Mouse (Mus musculus) hindbrain, embryonic 12.5 days (tissue): ENCODE results near the gene Dlg4. TPM values are rescaled to one million over a fixed set of nuclear protein-coding genes. Genes with fewer than 3 reads are reported as not detected.

Experiments
- ATAC-seq: fragments of 200-750 bp; cut with Nextera tagmentation; 2 replicates; pipeline ENCODE4 v1.8.0; 2017; ENCODE audit warnings: moderate TSS enrichment; ENCODE audit not compliant: low FRiP score
- H3K27ac ChIP-seq: fragments of 300-500 bp; sonication (generic); 2 replicates; pipeline ENCODE4 v1.5.1; 2016; ENCODE audit warnings: mild to moderate bottlenecking
- H3K27me3 ChIP-seq: fragments of 300-500 bp; sonication (generic); 2 replicates; pipeline ENCODE4 v1.6.1; 2016; ENCODE audit warnings: mild to moderate bottlenecking
- H3K36me3 ChIP-seq: fragments of 300-500 bp; sonication (generic); 2 replicates; pipeline ENCODE4 v1.6.1; 2016; ENCODE audit warnings: mild to moderate bottlenecking
- H3K4me1 ChIP-seq: fragments of 300-500 bp; sonication (generic); 2 replicates; pipeline ENCODE4 v1.6.1; 2016
- H3K4me2 ChIP-seq: fragments of 300-500 bp; sonication (generic); replicated peaks from 2 replicates; pipeline ENCODE4 v1.6.1; 2016; ENCODE audit warnings: mild to moderate bottlenecking
- H3K4me3 ChIP-seq: fragments of 300-500 bp; sonication (generic); 2 replicates; pipeline ENCODE4 v1.5.1; 2016; ENCODE audit warnings: mild to moderate bottlenecking
- H3K9ac ChIP-seq: fragments of 300-500 bp; sonication (generic); 2 replicates; pipeline ENCODE4 v1.6.1; 2016; ENCODE audit warnings: mild to moderate bottlenecking, moderate library complexity
- H3K9me3 ChIP-seq: fragments of 300-500 bp; sonication (generic); replicated peaks from 2 replicates; pipeline ENCODE4 v1.6.1; 2016; ENCODE audit warnings: mild to moderate bottlenecking
- WGBS: fragments of 180-500 bp; shearing (Covaris S2); methylation state at CpG from one replicate; pipeline ENCODE4 v1.1.7; 2016; 5-methylcytosine and 5-hydroxymethylcytosine counted together
- polyA plus RNA-seq: library from polyadenylated mRNA; unstranded; fragments of >200 nt; fragmentation: Nextera tagmentation; extraction: Ambion mirVana; gene quantifications from 2 replicates; pipeline ENCODE4 v1.2.1, GENCODE M21; 2016

Dlg4 gene
- 23.0 and 28.5 TPM in 2 replicates for polyA plus RNA-seq

DNA sequence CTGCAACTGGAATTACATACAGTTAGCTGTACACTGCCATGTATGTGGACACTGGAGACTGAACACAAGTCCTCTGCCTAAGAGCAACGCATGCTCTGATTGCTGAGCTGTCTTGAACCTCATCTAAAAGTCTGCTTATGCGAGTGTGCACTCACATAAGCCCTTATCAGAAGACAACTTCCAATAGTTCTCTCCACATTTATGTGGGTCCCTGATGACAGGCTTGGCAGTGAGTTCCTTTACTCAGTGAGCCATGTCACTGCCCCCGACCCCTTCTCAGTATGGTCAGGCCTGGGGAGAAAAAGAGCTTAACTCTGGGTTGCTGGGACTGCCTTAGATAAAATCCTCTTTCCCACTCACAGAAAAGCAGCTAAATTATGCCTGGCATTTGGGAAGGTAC lies at the start of gene Dlg4:
Dlg4 (plus strand) TSS at position 274 of the 400 bp plus-strand sequence.
- peak within 1 kb of the TSS; percentile 94 for H3K27ac ChIP-seq
- H3K9ac ChIP-seq = peak within 1 kb of the TSS; percentile 96
- H3K27me3 ChIP-seq = no peaks in the 10 kb centered on the region
- peak within 1 kb of the TSS; percentile 71; the same call in 1 of the 2 replicates for H3K4me3 ChIP-seq
- no peaks in the 10 kb centered on the region for H3K9me3 ChIP-seq
- peaks cover 19% of the 10 kb centered on the region for H3K36me3 ChIP-seq
- peak within 1 kb of the TSS; percentile 91 for H3K4me2 ChIP-seq
- ATAC-seq = no peak
- WGBS = 78% methylated on average over 3 of the region's 3 CpGs
- H3K4me1 ChIP-seq = peaks cover 50% of the 10 kb centered on the region

DNA sequence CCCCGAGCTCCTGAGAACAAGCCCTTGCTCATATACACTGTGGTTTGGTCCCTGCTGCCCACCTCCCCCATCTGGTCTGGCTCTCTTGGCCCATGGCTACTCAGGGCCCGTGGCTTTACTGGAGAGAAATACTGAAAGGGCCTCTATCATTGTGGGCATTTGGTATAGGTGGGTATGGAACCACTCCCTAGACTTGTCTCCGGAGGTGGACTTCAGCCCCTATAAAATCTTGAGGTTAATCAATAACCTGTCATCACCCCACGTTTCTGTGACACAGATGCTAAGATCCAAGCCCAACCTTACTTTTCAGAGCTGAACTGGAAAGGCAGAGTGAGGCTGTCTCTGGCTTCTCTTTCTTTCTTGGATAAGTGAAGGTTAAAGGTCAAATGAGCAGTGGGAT lies 47.9 kb upstream of the Dlg4 start:
- Histone ChIP-seq H3K4me1 (peaks cover 12% of the 10 kb centered on the region), H3K9ac (no peak overlapping the region), H3K36me3 (peaks cover 38% of the 10 kb centered on the region), H3K4me2 (no peak overlapping the region), H3K27me3 (peaks cover 51% of the 10 kb centered on the region), H3K27ac (no peak overlapping the region), H3K9me3 (no peaks in the 10 kb centered on the region), H3K4me3 (no peak overlapping the region)
- WGBS = 89% methylated on average over 4 of the region's 4 CpGs
- ATAC-seq = no peak

DNA sequence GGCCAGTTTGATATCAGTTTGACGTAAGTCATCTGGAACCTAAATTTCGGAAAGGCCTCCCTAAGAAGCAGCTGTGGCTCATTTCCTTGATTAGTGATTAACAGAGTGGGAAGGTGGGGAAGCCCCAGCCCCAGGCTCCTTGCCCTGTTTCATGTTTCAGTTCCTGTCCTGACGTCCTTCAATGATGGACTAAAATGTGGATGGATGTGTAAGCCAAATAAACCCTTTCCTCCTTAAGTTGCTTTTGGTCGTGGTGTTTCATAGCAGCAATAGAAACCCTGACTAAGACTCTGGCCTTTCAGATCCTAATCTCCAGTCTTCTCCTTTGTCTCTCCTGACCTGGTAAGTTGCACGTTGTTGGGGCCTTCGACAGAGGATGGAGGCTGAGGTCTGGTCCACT lies 46.5 kb upstream of the Dlg4 start:
- no peak overlapping the region for H3K4me2 ChIP-seq
- peaks cover 37% of the 10 kb centered on the region for H3K27me3 ChIP-seq
- H3K36me3 ChIP-seq = peaks cover 52% of the 10 kb centered on the region
- H3K4me1 ChIP-seq = peaks cover 12% of the 10 kb centered on the region
- 89% methylated on average over 6 of the region's 6 CpGs for WGBS
- no peak for ATAC-seq
- H3K9ac ChIP-seq = no peak overlapping the region
- no peak overlapping the region for H3K27ac ChIP-seq
- no peaks in the 10 kb centered on the region for H3K9me3 ChIP-seq
- no peak overlapping the region for H3K4me3 ChIP-seq

DNA sequence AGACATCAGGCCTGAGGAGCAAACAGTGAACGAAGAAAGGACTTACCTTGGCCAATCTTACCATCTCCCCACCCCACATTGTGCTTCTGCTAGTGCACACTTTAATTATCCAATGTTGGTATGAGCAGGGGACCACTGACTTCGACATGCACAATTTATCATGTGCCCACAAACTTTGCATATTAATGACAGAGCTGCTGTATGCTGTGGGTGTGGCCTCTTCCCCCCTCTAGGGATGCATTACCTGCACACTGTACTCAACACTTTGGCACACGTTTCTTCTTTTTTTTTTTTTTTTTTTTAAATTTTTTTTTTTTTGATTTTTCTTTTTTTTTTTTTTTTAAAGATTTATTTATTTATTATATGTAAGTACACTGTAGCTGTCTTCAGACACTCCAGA lies 46.0 kb upstream of the Dlg4 start:
- Histone ChIP-seq H3K27ac (no peak overlapping the region), H3K9me3 (no peaks in the 10 kb centered on the region), H3K4me1 (peaks cover 9% of the 10 kb centered on the region), H3K36me3 (peaks cover 58% of the 10 kb centered on the region), H3K9ac (no peak overlapping the region), H3K4me2 (no peak overlapping the region), H3K27me3 (peaks cover 32% of the 10 kb centered on the region), H3K4me3 (no peak overlapping the region)
- no peak for ATAC-seq
- 92% methylated on average over 3 of the region's 3 CpGs for WGBS

DNA sequence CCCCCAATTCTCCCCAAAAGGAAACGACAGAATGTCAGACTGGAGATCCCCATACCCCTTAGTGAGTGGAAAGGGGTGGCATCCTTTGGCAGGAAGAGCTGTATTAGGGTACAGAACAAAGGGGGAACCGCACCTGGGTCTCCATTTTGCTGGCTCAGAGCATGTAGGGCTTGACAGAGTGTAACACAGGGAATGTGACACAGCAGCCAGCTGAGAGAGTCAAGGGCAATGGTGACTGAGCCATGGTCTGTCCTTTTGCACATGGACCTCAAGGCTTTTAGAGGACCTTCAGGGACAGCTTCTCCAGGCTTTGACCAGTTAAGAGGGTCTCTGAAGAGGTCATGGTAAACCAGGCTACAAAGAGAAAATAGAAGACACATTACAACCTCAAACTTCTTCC lies 41.8 kb upstream of the Dlg4 start:
- no peak overlapping the region for H3K9ac ChIP-seq
- peaks cover 5% of the 10 kb centered on the region for H3K4me1 ChIP-seq
- no peak overlapping the region for H3K4me2 ChIP-seq
- ATAC-seq = no peak
- 93% methylated on average over 2 of the region's 2 CpGs for WGBS
- no peaks in the 10 kb centered on the region for H3K27me3 ChIP-seq
- H3K9me3 ChIP-seq = no peaks in the 10 kb centered on the region
- H3K27ac ChIP-seq = no peak overlapping the region
- no peak overlapping the region for H3K4me3 ChIP-seq
- peaks cover 60% of the 10 kb centered on the region for H3K36me3 ChIP-seq

DNA sequence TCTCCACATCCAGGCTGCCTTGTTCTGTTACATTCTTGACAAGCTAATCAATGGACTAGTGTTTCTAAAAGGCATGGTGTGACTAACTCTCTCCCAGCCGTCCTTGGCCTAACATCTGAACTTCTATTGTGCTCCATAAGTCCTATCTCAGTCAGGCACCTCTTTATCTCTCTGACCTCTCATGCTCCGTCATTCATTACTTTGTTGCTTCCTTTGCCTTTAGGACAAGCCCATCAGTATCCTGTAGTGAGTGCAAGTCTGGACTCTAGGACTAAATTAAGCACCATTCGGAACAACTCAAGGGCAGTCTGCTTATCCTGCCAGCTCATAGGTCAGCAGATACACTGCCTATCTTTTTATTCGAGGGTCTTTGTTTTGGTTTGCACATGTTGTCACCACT lies 40.5 kb upstream of the Dlg4 start:
- no peaks in the 10 kb centered on the region for H3K9me3 ChIP-seq
- H3K36me3 ChIP-seq = peaks cover 54% of the 10 kb centered on the region
- H3K27ac ChIP-seq = no peak overlapping the region
- no peak for ATAC-seq
- 88% methylated on average over 4 of the region's 4 CpGs for whole genome bisulfite sequencing
- H3K27me3 ChIP-seq = no peaks in the 10 kb centered on the region
- H3K4me2 ChIP-seq = no peak overlapping the region
- H3K9ac ChIP-seq = no peak overlapping the region
- H3K4me3 ChIP-seq = no peak overlapping the region
- H3K4me1 ChIP-seq = peaks cover 5% of the 10 kb centered on the region

DNA sequence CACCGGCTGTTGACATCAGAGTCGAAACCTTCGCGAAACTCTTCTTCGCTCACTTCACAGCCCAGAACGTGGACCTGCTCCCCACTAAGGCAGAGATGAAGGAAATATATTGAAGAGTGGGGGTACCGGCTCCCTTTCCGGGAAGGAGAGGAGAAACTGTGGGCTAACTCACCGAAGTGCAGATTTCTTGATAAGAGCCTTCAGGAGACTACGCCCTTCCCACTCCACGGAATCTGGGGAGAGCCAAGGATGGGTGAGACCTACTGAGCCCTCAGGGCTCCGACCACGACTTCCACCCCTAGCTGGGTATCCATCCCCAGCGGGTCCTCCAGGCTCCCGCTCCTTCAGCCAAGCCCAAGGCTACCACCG lies 36.9 kb upstream of the Dlg4 start:
- WGBS = 4% methylated on average over 16 of the region's 16 CpGs
- peaks cover 39% of the 10 kb centered on the region for H3K36me3 ChIP-seq
- H3K4me2 ChIP-seq = peak overlapping the region; percentile 73
- H3K4me1 ChIP-seq = peaks cover 26% of the 10 kb centered on the region
- H3K9ac ChIP-seq = peak overlapping the region; percentile 80
- H3K4me3 ChIP-seq = peak overlapping the region; percentile 100
- no peaks in the 10 kb centered on the region for H3K9me3 ChIP-seq
- no peaks in the 10 kb centered on the region for H3K27me3 ChIP-seq
- H3K27ac ChIP-seq = peak overlapping the region; percentile 98
- no peak for ATAC-seq

DNA sequence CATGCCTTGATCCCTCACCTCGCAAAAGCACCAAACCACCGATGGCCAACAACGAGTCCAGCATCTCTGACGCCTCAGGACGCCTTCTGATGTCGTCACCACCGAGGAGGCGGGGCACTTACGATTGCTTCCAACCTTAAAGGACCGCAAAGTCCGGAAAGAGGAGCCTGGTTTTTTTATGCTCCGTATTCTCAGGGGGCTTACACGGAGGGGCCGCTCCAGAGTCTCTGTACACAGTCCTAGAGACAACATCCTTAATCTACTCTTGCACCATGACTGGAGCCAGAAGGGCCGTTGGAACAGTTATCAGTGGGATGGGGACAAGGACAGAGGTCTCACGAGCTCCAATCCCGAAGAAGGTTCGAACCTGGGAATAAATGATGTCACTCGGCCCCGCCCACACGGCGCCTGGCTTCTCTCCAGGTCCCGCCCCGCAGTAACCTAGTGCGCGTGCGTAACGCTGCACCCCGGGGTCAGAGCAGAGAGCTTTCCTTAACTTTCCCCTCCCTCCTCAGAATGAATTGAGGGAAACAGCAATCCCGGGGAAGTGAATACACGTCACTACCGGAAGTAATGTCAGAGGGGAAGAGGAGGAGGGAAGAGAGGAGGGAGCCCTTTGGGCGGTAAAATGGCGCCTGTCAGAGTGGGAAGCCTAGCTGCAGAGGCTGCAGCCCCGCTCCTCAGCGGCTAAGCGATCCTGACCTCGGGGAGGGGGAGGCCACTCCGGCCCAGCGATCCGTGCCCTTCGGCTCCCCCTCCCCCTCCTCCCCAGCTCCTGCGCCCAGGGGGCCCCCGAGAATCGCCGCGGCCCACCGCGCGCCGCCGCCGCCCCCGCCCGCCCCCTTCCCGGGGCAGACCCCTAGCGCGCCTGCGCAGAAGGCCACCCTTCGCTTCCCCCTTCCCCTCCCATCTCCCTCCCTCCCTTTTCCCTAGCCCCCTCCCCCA lies 36.3 kb upstream of the Dlg4 start:
- H3K27ac ChIP-seq = peak overlapping the region; percentile 98
- 2% methylated on average over 53 of the region's 60 CpGs for WGBS

DNA sequence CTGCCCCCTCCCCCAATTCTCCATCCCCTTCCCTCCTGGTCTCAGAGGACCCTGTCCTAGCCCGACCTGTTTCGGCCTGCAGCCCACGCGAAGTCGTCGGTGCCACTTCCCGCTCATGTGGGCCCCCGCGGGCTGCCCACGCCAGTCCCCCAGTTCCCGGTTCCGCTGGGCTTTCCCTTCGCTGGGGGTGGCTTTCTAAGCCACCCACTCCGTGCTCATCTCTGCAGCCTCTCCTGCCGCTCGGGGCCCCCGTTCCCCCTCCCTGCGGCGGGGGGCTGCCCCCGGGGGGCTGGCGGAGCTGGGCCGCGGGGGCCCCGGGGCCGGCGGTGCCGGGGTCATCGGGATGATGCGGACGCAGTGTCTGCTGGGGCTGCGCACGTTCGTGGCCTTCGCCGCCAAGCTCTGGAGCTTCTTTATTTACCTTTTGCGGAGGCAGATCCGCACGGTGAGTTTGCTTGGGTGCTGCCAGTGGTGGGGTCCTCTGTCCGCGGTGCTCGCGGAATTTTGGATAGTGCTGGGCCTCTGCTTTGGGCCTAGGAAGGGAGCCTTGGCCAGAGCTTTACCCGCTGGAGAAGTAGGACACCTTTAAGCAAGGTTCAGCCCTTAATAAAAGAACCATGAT lies 35.5 kb upstream of the Dlg4 start, which contains the start of gene Ctdnep1:
Ctdnep1 (plus strand) TSS at position 16 of the 622 bp plus-strand sequence.
- under 1% methylated on average over 40 of the region's 43 CpGs for WGBS
- Histone ChIP-seq H3K9ac (peak within 1 kb of the TSS; percentile 99), H3K27me3 (no peaks in the 10 kb centered on the region), H3K4me1 (peaks cover 26% of the 10 kb centered on the region), H3K27ac (peak within 1 kb of the TSS; percentile 98), H3K9me3 (no peaks in the 10 kb centered on the region), H3K36me3 (peaks cover 37% of the 10 kb centered on the region), H3K4me3 (peak within 1 kb of the TSS; percentile 100), H3K4me2 (peak within 1 kb of the TSS; percentile 73)
- peak; percentile 66 for ATAC-seq

More for the DNA sequence above, 36.3 kb upstream of the Dlg4 start:
- H3K9ac ChIP-seq = peak overlapping the region; percentile 99
- peaks cover 26% of the 10 kb centered on the region for H3K4me1 ChIP-seq
- no peaks in the 10 kb centered on the region for H3K9me3 ChIP-seq
- no peaks in the 10 kb centered on the region for H3K27me3 ChIP-seq
- peak; percentile 94 for ATAC-seq
- H3K36me3 ChIP-seq = peaks cover 39% of the 10 kb centered on the region
- H3K4me3 ChIP-seq = peak overlapping the region; percentile 100
- peak overlapping the region; percentile 73 for H3K4me2 ChIP-seq

DNA sequence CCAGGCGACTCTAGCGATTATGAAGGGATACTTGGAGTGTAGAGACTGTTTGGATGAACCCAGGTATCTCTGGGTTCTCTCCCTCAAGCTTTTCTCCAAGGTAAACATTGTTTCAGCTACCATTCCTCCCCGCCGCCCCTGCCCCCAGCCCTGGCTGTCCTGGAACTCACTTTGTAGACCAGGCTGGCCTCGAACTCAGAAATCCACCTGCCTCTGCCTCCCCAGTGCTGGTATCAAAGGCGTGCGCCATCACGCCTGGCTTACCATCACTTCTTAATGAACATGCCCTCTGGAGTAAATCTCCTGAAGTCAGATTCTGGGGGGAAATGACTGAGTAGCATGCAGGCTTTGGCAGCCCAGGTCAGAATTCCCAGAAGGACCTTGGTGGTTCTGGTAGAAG lies 34.5 kb upstream of the Dlg4 start, which contains the start of gene Elp5:
Elp5 (minus strand) TSS at position 293 of the 400 bp plus-strand sequence.
- no peaks in the 10 kb centered on the region for H3K27me3 ChIP-seq
- H3K27ac ChIP-seq = peak within 1 kb of the TSS; percentile 98
- peak within 1 kb of the TSS; percentile 73 for H3K4me2 ChIP-seq
- peak within 1 kb of the TSS; percentile 100 for H3K4me3 ChIP-seq
- ATAC-seq = no peak
- H3K4me1 ChIP-seq = peaks cover 26% of the 10 kb centered on the region
- no peaks in the 10 kb centered on the region for H3K9me3 ChIP-seq
- H3K9ac ChIP-seq = peak within 1 kb of the TSS; percentile 99
- peaks cover 37% of the 10 kb centered on the region for H3K36me3 ChIP-seq
- 73% methylated on average over 8 of the region's 8 CpGs for WGBS

DNA sequence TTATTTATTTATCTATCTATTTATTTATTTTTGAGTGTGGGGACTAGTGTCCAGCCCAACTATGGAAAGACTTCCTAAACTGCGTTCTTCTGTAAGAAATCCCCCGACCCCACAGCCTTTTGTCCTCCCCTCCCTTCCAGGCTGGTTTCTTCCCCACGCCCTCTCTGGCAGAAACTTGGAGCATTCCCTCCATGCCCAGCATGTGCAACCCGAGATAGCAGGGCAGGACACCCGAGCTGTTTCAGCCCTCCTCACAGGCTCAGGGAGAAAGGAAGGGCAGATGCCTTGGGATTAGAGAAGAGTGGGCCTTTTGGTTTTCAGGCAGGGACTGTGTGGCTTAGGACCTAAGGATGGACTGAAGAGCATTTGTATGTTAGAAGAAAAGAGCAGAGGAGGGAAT lies 33.9 kb upstream of the Dlg4 start:
- whole genome bisulfite sequencing = 39% methylated on average over 5 of the region's 5 CpGs
- no peak overlapping the region for H3K27ac ChIP-seq
- H3K27me3 ChIP-seq = no peaks in the 10 kb centered on the region
- peak overlapping the region; percentile 73 for H3K4me2 ChIP-seq
- H3K4me1 ChIP-seq = peaks cover 26% of the 10 kb centered on the region
- H3K9ac ChIP-seq = peak overlapping the region; percentile 99
- peaks cover 37% of the 10 kb centered on the region for H3K36me3 ChIP-seq
- peak overlapping the region; percentile 13; the same call in 1 of the 2 replicates for H3K4me3 ChIP-seq
- no peaks in the 10 kb centered on the region for H3K9me3 ChIP-seq
- ATAC-seq = no peak

DNA sequence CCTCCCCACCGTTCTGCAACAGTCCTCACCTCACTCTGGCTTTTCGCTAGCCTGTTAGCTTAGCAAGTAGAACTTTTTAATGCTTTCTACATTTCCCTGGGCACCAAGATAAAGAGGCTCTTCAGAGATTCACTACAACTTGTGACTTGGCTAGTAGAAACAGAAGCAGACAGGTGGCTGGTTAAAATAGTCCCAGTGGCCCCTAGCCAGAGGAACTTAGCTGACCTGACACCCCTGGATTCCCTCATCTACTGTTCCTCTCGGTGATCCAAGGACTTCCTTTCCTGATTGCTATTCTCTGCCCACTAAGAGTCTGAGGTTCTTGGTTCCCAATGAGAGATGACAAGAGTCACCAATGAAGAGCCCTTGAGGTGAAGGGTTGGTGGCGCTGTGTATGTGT lies 33.4 kb upstream of the Dlg4 start:
- Histone ChIP-seq H3K4me1 (peaks cover 26% of the 10 kb centered on the region), H3K9ac (no peak overlapping the region), H3K9me3 (no peaks in the 10 kb centered on the region), H3K4me3 (no peak overlapping the region), H3K4me2 (peak overlapping the region; percentile 73), H3K36me3 (peaks cover 42% of the 10 kb centered on the region), H3K27ac (no peak overlapping the region), H3K27me3 (no peaks in the 10 kb centered on the region)
- no peak for ATAC-seq
- WGBS = 91% methylated on average over 4 of the region's 4 CpGs
